Mouse (Mus musculus) MEL (cell line): ENCODE data around the gene Sh3gl2. TPM values are rescaled to one million over a fixed set of nuclear protein-coding genes. Genes with fewer than 3 reads are reported as not detected.

Source experiments
- DNase-seq: peaks from one replicate; pipeline ENCODE4 v3.0.0; 2011; ENCODE audit warnings: low read depth, low spot score
- H3K27ac ChIP-seq: 2 replicates; pipeline ENCODE4 v1.5.1; 2012; ENCODE audit warnings: low read depth, mild to moderate bottlenecking, control low read depth, low read length, moderate library complexity; ENCODE audit not compliant: control insufficient read depth
- H3K27me3 ChIP-seq, 2 experiments: fragments of 150-350 bp in 1 of 2; sonication (generic) in 1 of 2; 2 replicates each; pipeline ENCODE4 v1.6.1; 2012; ENCODE audit warnings: low read length in 2 of 2, mild to moderate bottlenecking in 2 of 2, improper control_type of control experiment in 1 of 2, moderate library complexity in 1 of 2; ENCODE audit not compliant: insufficient read depth in 2 of 2, control insufficient read depth in 1 of 2
- H3K36me3 ChIP-seq, 2 experiments: 2 replicates each; pipeline ENCODE4 v1.6.1; 2012 to 2014; ENCODE audit warnings: low read length in 2 of 2, improper control_type of control experiment in 1 of 2, inconsistent platforms in 1 of 2, mild to moderate bottlenecking in 1 of 2; ENCODE audit not compliant: insufficient read depth in 2 of 2, control insufficient read depth in 1 of 2
- H3K4me1 ChIP-seq, 2 experiments: fragments of 150-350 bp in 1 of 2; sonication (generic) in 1 of 2; 2 replicates each; pipeline ENCODE4 v1.6.1; 2012; ENCODE audit warnings: low read length in 2 of 2, improper control_type of control experiment in 1 of 2, mild to moderate bottlenecking in 1 of 2; ENCODE audit not compliant: insufficient read depth in 2 of 2, control insufficient read depth in 1 of 2
- H3K4me3 ChIP-seq, 2 experiments: fragments of 150-350 bp in 1 of 2; sonication (generic) in 1 of 2; 2 replicates each; pipeline ENCODE4 v1.5.1; 2012; ENCODE audit warnings: low read depth in 2 of 2, low read length in 2 of 2, mild to moderate bottlenecking in 2 of 2, moderate library complexity in 2 of 2, control low read depth in 1 of 2, improper control_type of control experiment in 1 of 2; ENCODE audit not compliant: control insufficient read depth in 1 of 2, insufficient read depth in 1 of 2
- H3K79me2 ChIP-seq: 2 replicates; pipeline ENCODE4 v1.6.1; 2012; ENCODE audit warnings: mild to moderate bottlenecking, low read length, moderate library complexity; ENCODE audit not compliant: control insufficient read depth, poor library complexity, insufficient read depth
- H3K9ac ChIP-seq: 2 replicates; pipeline ENCODE4 v1.6.1; 2012; ENCODE audit warnings: low read depth, mild to moderate bottlenecking, control low read depth, low read length, moderate library complexity; ENCODE audit not compliant: control insufficient read depth, poor library complexity, severe bottlenecking
- H3K9me3 ChIP-seq: fragments of 150-350 bp; sonication (generic); replicated peaks from 2 replicates; pipeline ENCODE4 v1.6.1; 2012; ENCODE audit warnings: mild to moderate bottlenecking, low read length, improper control_type of control experiment, moderate library complexity; ENCODE audit not compliant: insufficient read depth
- CHD2 ChIP-seq: IDR thresholded peaks from 2 replicates; pipeline ENCODE4 v1.6.1; 2011; ENCODE audit warnings: low read length, improper control_type of control experiment
- CTCF ChIP-seq, 3 experiments: IDR thresholded peaks in 2 of 3; conservative IDR thresholded peaks in 1 of 3; 2 replicates each; pipeline ENCODE4 v1.5.1; 2011 to 2012; ENCODE audit warnings: low read length in 3 of 3, low read depth in 2 of 3, mild to moderate bottlenecking in 2 of 3, improper control_type of control experiment in 1 of 3, inconsistent platforms in 1 of 3, mixed read lengths in 1 of 3, moderate library complexity in 1 of 3; ENCODE audit not compliant: control insufficient read depth in 1 of 3, insufficient read depth in 1 of 3, poor library complexity in 1 of 3, severe bottlenecking in 1 of 3
- E2F4 ChIP-seq: IDR thresholded peaks from 2 replicates; pipeline ENCODE4 v1.6.1; 2011; ENCODE audit warnings: low read depth, low read length, improper control_type of control experiment, borderline replicate concordance
- EP300 ChIP-seq, 2 experiments: IDR thresholded peaks; 2 replicates each; pipeline ENCODE4 v1.6.1; 2011; ENCODE audit warnings: improper control_type of control experiment in 2 of 2, low read length in 2 of 2, low read depth in 1 of 2, mild to moderate bottlenecking in 1 of 2
- GATA1 ChIP-seq: IDR thresholded peaks from 2 replicates; pipeline ENCODE4 v1.6.1; 2011; ENCODE audit warnings: low read depth, low read length, improper control_type of control experiment
- HCFC1 ChIP-seq: IDR thresholded peaks from 2 replicates; pipeline ENCODE4 v1.6.1; 2012; ENCODE audit warnings: low read depth, mild to moderate bottlenecking, inconsistent platforms, low read length, improper control_type of control experiment, moderate library complexity
- MAX ChIP-seq: IDR thresholded peaks from 2 replicates; pipeline ENCODE4 v1.6.1; 2011; ENCODE audit warnings: low read length, improper control_type of control experiment
- MXI1 ChIP-seq: IDR thresholded peaks from 2 replicates; pipeline ENCODE4 v1.6.1; 2011; ENCODE audit warnings: mild to moderate bottlenecking, low read depth, low read length, improper control_type of control experiment
- MYC ChIP-seq: IDR thresholded peaks from 2 replicates; pipeline ENCODE4 v1.6.1; 2011; ENCODE audit warnings: low read depth, mild to moderate bottlenecking, low read length, improper control_type of control experiment, moderate library complexity
- NELFE ChIP-seq: IDR thresholded peaks from 2 replicates; pipeline ENCODE4 v1.6.1; 2011; ENCODE audit warnings: low read depth, low read length, improper control_type of control experiment
- POLR2AphosphoS5 ChIP-seq: IDR thresholded peaks from 2 replicates; pipeline ENCODE4 v1.6.1; 2012; ENCODE audit warnings: low read depth, borderline replicate concordance, mild to moderate bottlenecking, inconsistent platforms, low read length, moderate library complexity, mixed read lengths
- RAD21 ChIP-seq: IDR thresholded peaks from 2 replicates; pipeline ENCODE4 v1.6.1; 2011; ENCODE audit warnings: mild to moderate bottlenecking, low read depth, low read length, improper control_type of control experiment
- RCOR1 ChIP-seq: IDR thresholded peaks from 2 replicates; pipeline ENCODE4 v1.6.1; 2012; ENCODE audit warnings: low read depth, mild to moderate bottlenecking, inconsistent platforms, low read length, improper control_type of control experiment
- TBP ChIP-seq: IDR thresholded peaks from 2 replicates; pipeline ENCODE4 v1.8.0; 2011; ENCODE audit warnings: low read depth, low read length, improper control_type of control experiment
- TCF12 ChIP-seq: IDR thresholded peaks from 2 replicates; pipeline ENCODE4 v1.6.1; 2014; ENCODE audit warnings: low read depth, mild to moderate bottlenecking, inconsistent platforms, low read length, improper control_type of control experiment, moderate library complexity
- UBTF ChIP-seq: IDR thresholded peaks from 2 replicates; pipeline ENCODE4 v1.6.1; 2012; ENCODE audit warnings: low read depth, mild to moderate bottlenecking, inconsistent platforms, low read length, improper control_type of control experiment, moderate library complexity, borderline replicate concordance; ENCODE audit not compliant: insufficient read depth
- ZC3H11A ChIP-seq: IDR thresholded peaks from 2 replicates; pipeline ENCODE4 v1.6.1; 2012; ENCODE audit warnings: low read depth, mild to moderate bottlenecking, inconsistent platforms, low read length, improper control_type of control experiment
- polyA plus RNA-seq, 2 experiments: library from polyadenylated mRNA; stranded (reverse) in 1 of 2; unstranded in 1 of 2; fragments of >175 nt in 1 of 2; fragments of >200 nt in 1 of 2; gene quantifications; 2 replicates each; pipeline versions ENCODE4 v1.2.1 to v1.2.4; 2012; ENCODE audit warnings: low replicate concordance in 2 of 2, low read depth in 1 of 2; ENCODE audit not compliant: insufficient read length in 2 of 2, insufficient read depth in 1 of 2, missing spikeins in 1 of 2
- total RNA-seq: library from RNA; depleted of rRNA; stranded (reverse); fragments of 300-350 nt; gene quantifications from 2 replicates; pipeline ENCODE4 v1.2.3, GENCODE M21; 2012

Sh3gl2 gene
- total and polyA plus RNA-seq, 3 experiments: not detected

- Histone ChIP-seq H3K9ac (no peak overlapping the region), H3K4me3 (no peak overlapping the region), H3K27ac (no peak overlapping the region), H3K9me3 (no peaks in the 10 kb centered on the region), H3K79me2 (no peaks in the 10 kb centered on the region), H3K27me3 (no peaks in the 10 kb centered on the region), H3K36me3 (no peaks in the 10 kb centered on the region), H3K4me1 (no peaks in the 10 kb centered on the region)
- no peak for DNase-seq
- TF ChIP-seq MXI1 (no peak), HCFC1 (no peak), GATA1 (no peak), TCF12 (no peak), EP300 (IDR thresholded peaks at IDR 0.05; ENCODE audit: low read depth in 1 of 2, low read length in 2 of 2) (no peak), CTCF (IDR thresholded peaks at IDR 0.05 in 2 of 3, conservative IDR thresholded peaks at IDR 0.05 in 1 of 3; ENCODE audit: control insufficient read depth in 1 of 3, insufficient read depth in 1 of 3, low read depth in 2 of 3, low read length in 3 of 3, poor library complexity in 1 of 3, severe bottlenecking in 1 of 3) (no peak), RCOR1 (no peak), RAD21 (no peak), POLR2AphosphoS5 (no peak), MAX (no peak), NELFE (no peak), TBP (no peak), E2F4 (no peak), ZC3H11A (no peak)
These were observed 88.4 kb downstream of the Sh3gl2 start for GRCm38 (mm10) chr4:85293368-85293767.

- TF ChIP-seq MYC (no peak), CHD2 (no peak), HCFC1 (no peak), RAD21 (no peak), MXI1 (no peak), UBTF (no peak), NELFE (no peak)
- Histone ChIP-seq H3K27ac (no peak overlapping the region), H3K4me1 (no peaks in the 10 kb centered on the region), H3K9me3 (no peaks in the 10 kb centered on the region), H3K9ac (no peak overlapping the region), H3K27me3 (no peaks in the 10 kb centered on the region), H3K79me2 (no peaks in the 10 kb centered on the region), H3K36me3 (no peaks in the 10 kb centered on the region), H3K4me3 (no peak overlapping the region)
- no peak for DNase-seq
These were observed 95.9 kb downstream of the Sh3gl2 start for GRCm38 (mm10) chr4:85300610-85301405.
